Mouse (Mus musculus): ENCODE data around the gene Wdcp.
"Not testable (repeated sequence)": the region's sequence is repeated elsewhere in the genome, so short reads cannot be mapped to it uniquely, and the experiment has no call there.

Wdcp gene

DNA sequence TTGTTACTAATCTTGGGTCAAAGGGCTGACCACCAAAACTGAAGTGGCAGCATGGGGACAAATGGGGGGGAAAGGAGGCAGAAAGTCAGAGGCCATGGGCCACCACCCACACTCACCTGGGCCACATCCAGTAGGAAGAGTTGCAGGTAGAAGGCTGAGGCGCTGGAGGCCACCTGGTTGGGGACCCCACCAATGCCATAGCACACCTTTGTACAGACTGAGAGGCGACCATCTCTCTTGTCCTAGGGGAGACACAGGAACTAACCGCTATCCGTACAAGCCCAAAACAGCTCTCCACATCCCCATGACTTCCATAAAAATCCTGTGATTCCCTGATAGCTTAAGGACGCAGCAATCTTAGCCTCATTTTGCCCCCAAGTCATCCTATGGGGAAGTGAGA lies 28.2 kb downstream of the Wdcp start:
- DNase-seq (ENCODE audit: low spot score): no peak

- DNase-seq (ENCODE audit: low spot score): no peak
Measured at GRCm38 (mm10) chr12:4872273-4872672, 29.2 kb downstream of the Wdcp start.

DNA sequence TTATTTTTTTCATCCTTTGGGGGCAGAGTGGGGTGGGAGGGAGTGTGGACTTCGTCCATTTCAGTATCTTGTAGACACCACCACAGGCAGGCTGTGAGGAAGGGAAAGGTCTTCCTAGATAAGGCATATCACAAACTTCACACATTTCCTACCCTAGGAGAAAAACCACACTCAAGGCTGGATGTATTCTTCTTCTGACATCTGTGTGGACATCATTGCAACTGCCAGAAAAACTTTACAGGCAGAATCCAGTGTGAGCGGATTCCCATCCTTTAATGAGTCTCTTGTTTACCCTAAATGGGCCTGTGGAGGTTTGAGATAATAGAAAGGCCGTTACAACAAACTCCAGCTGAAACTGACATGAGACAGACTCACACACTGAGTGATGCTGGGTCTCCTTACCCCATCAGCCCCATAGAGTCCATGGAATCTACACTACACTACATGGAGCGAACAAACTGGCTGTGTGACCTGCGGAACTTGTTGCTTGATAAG lies 29.9 kb downstream of the Wdcp start:
- no peak for DNase-seq (ENCODE audit: low spot score)

- no peak for DNase-seq (ENCODE audit: low spot score)
Measured at GRCm38 (mm10) chr12:4873531-4873930, 30.4 kb downstream of the Wdcp start.

DNA sequence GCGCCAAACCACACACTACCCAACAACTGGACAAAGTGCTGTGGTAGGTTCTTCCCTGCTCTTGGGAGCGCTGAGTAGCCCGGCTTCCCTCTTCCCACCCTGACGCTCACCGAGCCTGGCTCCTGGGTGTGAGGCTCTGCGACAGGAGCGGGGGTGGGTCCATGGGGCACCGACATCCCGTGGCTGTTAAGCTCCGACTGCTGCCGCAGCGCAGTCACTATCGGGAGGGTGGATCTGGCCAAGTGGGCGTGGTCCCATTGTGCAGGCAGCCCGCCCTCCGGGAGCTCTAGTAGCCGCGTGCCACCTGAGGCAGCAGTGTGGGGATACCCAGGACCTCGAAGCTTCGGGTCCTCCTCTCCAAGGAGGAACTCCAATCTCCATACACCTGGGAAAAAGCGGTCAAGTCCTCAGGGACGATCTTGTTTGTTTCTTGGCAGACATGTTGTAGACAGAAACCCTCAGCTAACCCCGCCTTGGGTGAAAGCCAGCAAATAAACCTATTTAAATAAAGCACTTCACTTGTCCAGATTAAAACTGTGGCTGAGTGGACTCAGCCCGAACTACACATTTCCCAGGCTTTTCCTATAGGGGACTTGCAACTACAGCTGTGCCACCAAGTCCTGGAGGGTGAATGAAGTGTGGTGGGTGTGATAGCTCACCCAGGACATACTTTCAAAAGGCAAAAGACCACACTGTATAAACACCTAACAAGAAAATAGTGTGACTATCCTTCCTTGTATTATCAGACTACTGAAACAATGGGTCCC lies 31.2 kb downstream of the Wdcp start, which contains the start of gene Mfsd2b:
TSS of gene Mfsd2b (minus strand) at position 199 of the 767 bp plus-strand sequence.
- DNase-seq (ENCODE audit: low spot score): peak; percentile 50

DNA sequence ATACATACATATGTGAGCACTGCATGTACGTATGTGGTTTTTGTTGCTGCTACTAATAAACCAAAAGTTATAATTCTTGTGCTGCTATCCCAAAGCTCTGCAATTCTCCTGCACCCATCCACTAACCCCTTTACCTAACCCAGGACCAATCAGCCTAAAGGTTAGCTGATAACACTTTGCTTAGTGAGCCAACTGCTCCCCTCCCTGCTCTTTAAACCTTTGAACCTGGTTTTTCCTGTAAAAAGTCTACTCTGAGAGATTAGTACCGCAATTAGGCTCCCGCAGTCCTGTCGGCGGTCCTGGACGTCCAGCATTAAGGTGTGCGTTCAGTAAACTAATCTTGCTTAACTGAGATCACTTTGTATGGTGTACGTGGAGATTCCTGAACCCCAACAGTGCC lies 32.5 kb downstream of the Wdcp start:
- DNase-seq (ENCODE audit: low spot score): no peak

DNA sequence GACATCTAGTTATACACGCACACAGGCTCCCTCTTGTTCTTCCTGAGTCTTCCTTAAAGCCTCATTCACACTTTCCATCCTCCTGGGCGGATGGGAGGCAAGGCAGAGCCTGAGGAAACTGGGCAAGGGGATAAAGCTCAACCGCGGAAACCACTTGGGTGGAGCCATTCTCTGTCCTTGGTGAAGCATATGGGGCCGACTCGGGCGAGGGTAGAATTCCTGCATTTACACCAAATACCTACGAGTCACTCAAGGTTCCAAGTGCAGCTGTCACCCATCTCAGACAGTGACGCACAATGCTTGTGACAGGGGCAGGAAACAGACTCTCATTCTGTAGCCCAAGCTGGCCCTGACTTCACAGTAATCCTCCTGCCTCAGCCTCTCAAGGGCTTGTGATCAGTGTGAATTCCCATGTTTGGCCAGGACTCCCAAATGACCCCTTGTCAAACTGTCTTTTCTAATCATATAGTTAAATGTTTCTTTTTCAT lies 35.2 kb downstream of the Wdcp start:
- no peak for DNase-seq (ENCODE audit: low spot score)

- no peak for DNase-seq (ENCODE audit: low spot score)
Measured at GRCm38 (mm10) chr12:4879048-4879447, 35.9 kb downstream of the Wdcp start.

GRCm38 (mm10) chr12:4882086-4882485 lies 39.0 kb downstream of the Wdcp start:
- DNase-seq (ENCODE audit: low spot score): no peak

GRCm38 (mm10) chr12:4885062-4885461 lies 42.0 kb downstream of the Wdcp start:
- DNase-seq (ENCODE audit: low spot score): no peak

DNA sequence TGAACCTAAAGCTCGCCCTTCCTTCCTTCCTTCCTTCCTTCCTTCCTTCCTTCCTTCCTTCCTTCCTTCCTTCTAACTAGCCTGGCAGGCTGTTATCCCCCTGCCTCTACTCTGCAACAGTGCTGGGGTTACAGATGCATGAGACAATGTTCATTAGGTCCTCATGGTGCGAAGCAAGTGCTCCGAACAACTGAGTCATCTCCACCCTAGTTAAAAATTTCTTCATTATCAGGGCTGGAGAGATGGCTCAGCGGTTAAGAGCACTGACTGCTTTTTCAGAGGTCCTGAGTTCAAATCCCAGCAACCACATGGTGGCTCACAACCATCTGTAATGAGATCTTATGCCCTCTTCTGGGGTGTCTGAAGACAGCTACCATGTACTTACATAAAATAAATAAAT lies 43.5 kb downstream of the Wdcp start:
- DNase-seq (ENCODE audit: low spot score): not testable (repeated sequence)

DNA sequence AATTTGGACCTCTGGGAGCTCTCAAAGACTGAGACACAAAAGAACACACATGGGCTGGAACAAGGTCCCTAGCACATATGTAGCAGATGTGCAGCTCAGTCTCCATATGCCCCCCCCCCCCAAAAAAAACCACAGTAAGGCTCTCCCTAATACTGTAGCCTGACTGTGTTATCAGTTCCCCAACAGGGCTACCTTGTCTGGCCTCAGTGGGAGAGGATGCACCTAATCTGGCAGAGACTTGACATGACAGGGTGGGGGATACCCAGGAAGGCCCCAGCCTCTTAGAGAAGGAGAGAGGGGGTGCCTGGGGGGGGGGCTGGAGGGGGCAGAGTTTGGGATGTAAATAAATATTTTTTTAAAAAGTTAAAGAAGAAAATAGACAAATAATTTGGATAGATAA lies 45.6 kb downstream of the Wdcp start:
- DNase-seq (ENCODE audit: low spot score): no peak

GRCm38 (mm10) chr12:4889251-4889650 lies 46.1 kb downstream of the Wdcp start:
- no peak for DNase-seq (ENCODE audit: low spot score)

DNA sequence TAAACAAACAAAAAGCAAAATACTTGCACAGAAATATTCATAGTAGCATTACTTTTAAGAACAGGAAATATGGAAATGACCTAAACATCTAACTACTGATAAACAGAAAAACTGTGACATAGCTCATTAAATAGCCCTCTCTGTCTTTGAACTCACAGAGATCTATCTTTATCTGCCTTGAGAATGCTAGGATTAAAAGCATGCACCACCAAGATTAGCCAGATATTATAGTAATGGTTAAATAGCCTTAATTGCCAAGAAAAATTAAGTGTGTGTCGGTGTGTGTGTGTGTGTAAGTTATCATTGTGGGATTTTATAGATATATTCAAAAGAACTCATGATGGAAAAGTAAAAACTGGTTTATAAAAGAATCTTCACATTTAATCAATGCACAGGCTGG lies 46.8 kb downstream of the Wdcp start:
- no peak for DNase-seq (ENCODE audit: low spot score)

GRCm38 (mm10) chr12:4898024-4898423 lies 54.9 kb downstream of the Wdcp start:
- DNase-seq (ENCODE audit: low spot score): no peak

DNA sequence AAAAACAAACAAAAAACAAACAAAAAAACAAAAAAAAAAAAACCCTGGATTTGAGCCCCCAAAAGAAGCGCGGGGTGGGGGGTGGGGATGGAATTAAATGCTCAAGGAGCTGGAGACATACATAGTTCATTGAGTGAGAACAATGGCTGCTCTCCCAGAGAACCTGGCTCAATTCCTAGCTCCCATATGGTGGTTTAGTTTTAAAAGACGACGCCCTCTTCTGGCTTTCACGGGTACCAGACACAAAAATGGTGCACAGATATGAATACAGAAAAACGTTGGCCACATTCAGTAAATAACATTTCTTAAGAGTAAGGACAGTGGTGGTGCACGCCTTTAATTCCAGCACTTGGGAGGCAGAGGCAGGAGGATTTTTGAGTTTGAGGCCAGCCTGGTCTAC lies 62.8 kb downstream of the Wdcp start:
- no peak for DNase-seq (ENCODE audit: low spot score)

GRCm38 (mm10) chr12:4906476-4906875 lies 63.4 kb downstream of the Wdcp start:
- no peak for DNase-seq (ENCODE audit: low spot score)

- peak; percentile 92 for DNase-seq (ENCODE audit: low spot score)
Measured at GRCm38 (mm10) chr12:4906951-4907906, 64.1 kb downstream of the Wdcp start, which contains the start of gene Ubxn2a. TSS of gene Ubxn2a (minus strand) at chr12:4907705.

DNA sequence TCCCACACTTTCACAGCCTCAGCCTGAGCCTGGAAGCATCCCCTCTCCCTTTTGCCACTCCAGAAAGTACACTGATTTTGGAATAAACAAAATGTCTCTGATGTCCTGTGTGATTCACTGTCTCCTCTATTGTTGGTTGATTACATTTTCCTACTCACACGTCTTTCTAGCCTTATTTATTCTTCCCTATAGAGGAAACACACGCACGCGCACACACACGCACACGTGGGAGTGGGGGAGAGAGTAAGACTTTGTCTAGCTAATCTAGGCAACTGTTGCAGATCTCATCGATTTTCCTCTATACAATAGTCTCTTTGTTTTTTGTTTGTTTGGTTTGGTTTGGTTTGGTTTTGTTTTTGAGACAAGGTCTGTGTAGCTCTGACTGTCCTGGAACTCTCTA lies 65.3 kb downstream of the Wdcp start:
- DNase-seq (ENCODE audit: low spot score): no peak
